Mouse (Mus musculus): ENCODE results near the gene Sap18b. TPM values are rescaled to one million over a fixed set of nuclear protein-coding genes. Genes with fewer than 3 reads are reported as not detected.
"Not testable (repeated sequence)": the region's sequence is repeated elsewhere in the genome, so short reads cannot be mapped to it uniquely, and the experiment has no call there.

The Sap18b gene
- polyA plus RNA-seq (2012; rRNA removed): 70.2 and 77.9 TPM in 2 replicates

- DNase-seq (ENCODE audit: low read depth): not testable (repeated sequence)
These were observed at the start of gene Sap18b for GRCm38 (mm10) chr8:95825162-95825561. Sap18b (plus strand) TSS chr8:95825346.

- DNase-seq (ENCODE audit: low read depth): no peak
- no peak for TF ChIP-seq POLR2A (IDR thresholded peaks at IDR 0.05; ENCODE audit: borderline replicate concordance, extremely low read depth, insufficient read depth, insufficient read length, poor library complexity, severe bottlenecking)
- TF ChIP-seq CTCF (IDR thresholded peaks at IDR 0.05; ENCODE audit: borderline replicate concordance, extremely low read depth, insufficient read depth, insufficient read length): no peak
These were observed 44.1 kb upstream of the Sap18b start for GRCm38 (mm10) chr8:95781085-95781484.

- TF ChIP-seq CTCF (IDR thresholded peaks at IDR 0.05; ENCODE audit: borderline replicate concordance, extremely low read depth, insufficient read depth, insufficient read length): no peak
- no peak for TF ChIP-seq POLR2A (IDR thresholded peaks at IDR 0.05; ENCODE audit: borderline replicate concordance, extremely low read depth, insufficient read depth, insufficient read length, poor library complexity, severe bottlenecking)
- DNase-seq (ENCODE audit: low read depth): no peak
These were observed 43.4 kb upstream of the Sap18b start for GRCm38 (mm10) chr8:95781775-95782174.

- no peak for DNase-seq (ENCODE audit: low read depth)
- no peak for TF ChIP-seq CTCF (IDR thresholded peaks at IDR 0.05; ENCODE audit: borderline replicate concordance, extremely low read depth, insufficient read depth, insufficient read length)
- TF ChIP-seq POLR2A (IDR thresholded peaks at IDR 0.05; ENCODE audit: borderline replicate concordance, extremely low read depth, insufficient read depth, insufficient read length, poor library complexity, severe bottlenecking): no peak
These were observed 42.5 kb upstream of the Sap18b start for GRCm38 (mm10) chr8:95782628-95783027.

GRCm38 (mm10) chr8:95785591-95785990 lies 39.6 kb upstream of the Sap18b start:
- no peak for DNase-seq (ENCODE audit: low read depth)
- TF ChIP-seq CTCF (IDR thresholded peaks at IDR 0.05; ENCODE audit: borderline replicate concordance, extremely low read depth, insufficient read depth, insufficient read length) (no peak), POLR2A (IDR thresholded peaks at IDR 0.05; ENCODE audit: borderline replicate concordance, extremely low read depth, insufficient read depth, insufficient read length, poor library complexity, severe bottlenecking) (no peak)

- DNase-seq (ENCODE audit: low read depth): not testable (repeated sequence)
These were observed 29.6 kb upstream of the Sap18b start for GRCm38 (mm10) chr8:95795333-95796061.

- no peak for DNase-seq (ENCODE audit: low read depth)
- TF ChIP-seq CTCF (IDR thresholded peaks at IDR 0.05; ENCODE audit: borderline replicate concordance, extremely low read depth, insufficient read depth, insufficient read length): no peak
- no peak for TF ChIP-seq POLR2A (IDR thresholded peaks at IDR 0.05; ENCODE audit: borderline replicate concordance, extremely low read depth, insufficient read depth, insufficient read length, poor library complexity, severe bottlenecking)
These were observed 26.0 kb upstream of the Sap18b start for GRCm38 (mm10) chr8:95799117-95799516.

- DNase-seq (ENCODE audit: low read depth): no peak
- TF ChIP-seq POLR2A (IDR thresholded peaks at IDR 0.05; ENCODE audit: borderline replicate concordance, extremely low read depth, insufficient read depth, insufficient read length, poor library complexity, severe bottlenecking) (no peak), CTCF (IDR thresholded peaks at IDR 0.05; ENCODE audit: borderline replicate concordance, extremely low read depth, insufficient read depth, insufficient read length) (no peak)
These were observed 25.3 kb upstream of the Sap18b start for GRCm38 (mm10) chr8:95799891-95800290.

GRCm38 (mm10) chr8:95800353-95800752 lies 24.8 kb upstream of the Sap18b start:
- no peak for DNase-seq (ENCODE audit: low read depth)
- TF ChIP-seq CTCF (IDR thresholded peaks at IDR 0.05; ENCODE audit: borderline replicate concordance, extremely low read depth, insufficient read depth, insufficient read length) (no peak), POLR2A (IDR thresholded peaks at IDR 0.05; ENCODE audit: borderline replicate concordance, extremely low read depth, insufficient read depth, insufficient read length, poor library complexity, severe bottlenecking) (no peak)

GRCm38 (mm10) chr8:95801476-95802064 lies 23.6 kb upstream of the Sap18b start:
- TF ChIP-seq CTCF (IDR thresholded peaks at IDR 0.05; ENCODE audit: borderline replicate concordance, extremely low read depth, insufficient read depth, insufficient read length) (no peak), POLR2A (IDR thresholded peaks at IDR 0.05; ENCODE audit: borderline replicate concordance, extremely low read depth, insufficient read depth, insufficient read length, poor library complexity, severe bottlenecking) (no peak)
- DNase-seq (ENCODE audit: low read depth): no peak

- DNase-seq (ENCODE audit: low read depth): no peak
- TF ChIP-seq POLR2A (IDR thresholded peaks at IDR 0.05; ENCODE audit: borderline replicate concordance, extremely low read depth, insufficient read depth, insufficient read length, poor library complexity, severe bottlenecking) (no peak), CTCF (IDR thresholded peaks at IDR 0.05; ENCODE audit: borderline replicate concordance, extremely low read depth, insufficient read depth, insufficient read length) (no peak)
These were observed 22.9 kb upstream of the Sap18b start for GRCm38 (mm10) chr8:95802231-95802630.

GRCm38 (mm10) chr8:95805482-95805881 lies 19.7 kb upstream of the Sap18b start:
- no peak for DNase-seq (ENCODE audit: low read depth)
- TF ChIP-seq CTCF (IDR thresholded peaks at IDR 0.05; ENCODE audit: borderline replicate concordance, extremely low read depth, insufficient read depth, insufficient read length) (no peak), POLR2A (IDR thresholded peaks at IDR 0.05; ENCODE audit: borderline replicate concordance, extremely low read depth, insufficient read depth, insufficient read length, poor library complexity, severe bottlenecking) (no peak)
